Mouse (Mus musculus) liver, adult 2 months (tissue): ENCODE measurements around the gene Msx3. TPM values are rescaled to one million over a fixed set of nuclear protein-coding genes. Genes with fewer than 3 reads are reported as not detected.

Experiments used
- DNase-seq: peaks from one replicate; pipeline ENCODE4 v3.0.0-alpha.2; 2011; ENCODE audit warnings: low read depth, low spot score; ENCODE audit errors: extremely low read depth
- H3K27ac ChIP-seq: fragments of 200-500 bp; replicated peaks from 2 replicates; pipeline ENCODE4 v1.5.1; 2012; ENCODE audit warnings: low read depth, mild to moderate bottlenecking, control low read depth, inconsistent platforms, low read length; ENCODE audit not compliant: insufficient read depth
- H3K27me3 ChIP-seq: fragments of 200-500 bp; 2 replicates; pipeline ENCODE4 v1.6.1; 2012; ENCODE audit warnings: mild to moderate bottlenecking, moderate library complexity, low read length, inconsistent platforms; ENCODE audit not compliant: control insufficient read depth, insufficient read depth
- H3K36me3 ChIP-seq: fragments of 200-500 bp; 2 replicates; pipeline ENCODE4 v1.6.1; 2012; ENCODE audit warnings: low read length, inconsistent platforms; ENCODE audit not compliant: control insufficient read depth, insufficient read depth
- H3K4me1 ChIP-seq: fragments of 200-500 bp; 2 replicates; pipeline ENCODE4 v1.6.1; 2011; ENCODE audit warnings: low read length; ENCODE audit not compliant: control insufficient read depth, insufficient read depth
- H3K4me3 ChIP-seq: fragments of 200-500 bp; 2 replicates; pipeline ENCODE4 v1.5.1; 2011; ENCODE audit warnings: low read depth, mild to moderate bottlenecking, control low read depth, low read length, moderate library complexity; ENCODE audit not compliant: insufficient read depth
- H3K79me2 ChIP-seq: fragments of 200-500 bp; 2 replicates; pipeline ENCODE4 v1.6.1; 2012; ENCODE audit warnings: inconsistent platforms, mild to moderate bottlenecking, low read length, moderate library complexity; ENCODE audit not compliant: control insufficient read depth, insufficient read depth
- H3K9ac ChIP-seq: fragments of 200-500 bp; 2 replicates; pipeline ENCODE4 v1.6.1; 2012; ENCODE audit warnings: low read depth, mild to moderate bottlenecking, control low read depth, inconsistent platforms, low read length
- CTCF ChIP-seq: fragments of 200-500 bp; IDR thresholded peaks from 2 replicates; pipeline ENCODE4 v1.5.1; 2011; ENCODE audit warnings: low read depth, low read length, control low read depth
- POLR2A ChIP-seq: fragments of 200-500 bp; IDR thresholded peaks from 2 replicates; pipeline ENCODE4 v1.6.1; 2011; ENCODE audit warnings: low read length, control low read depth; ENCODE audit not compliant: insufficient read depth; ENCODE audit errors: extremely low read depth
- WGBS: fragments of 180-500 bp; shearing (Covaris S2); methylation state at CpG from one replicate; pipeline ENCODE4 v1.1.7; 2018; 5-methylcytosine and 5-hydroxymethylcytosine counted together
- polyA plus RNA-seq: library from polyadenylated mRNA; depleted of rRNA; stranded (reverse); fragments of >200 nt; gene quantifications from 2 replicates; pipeline ENCODE4 v1.2.3, GENCODE M21; 2012
- total RNA-seq: library from RNA; depleted of rRNA; stranded (reverse); fragments of >200 nt; gene quantifications from 2 replicates; pipeline ENCODE4 v1.2.3, GENCODE M21; 2014

Msx3 gene
- total and polyA plus RNA-seq, 2 experiments, result not detected

DNA sequence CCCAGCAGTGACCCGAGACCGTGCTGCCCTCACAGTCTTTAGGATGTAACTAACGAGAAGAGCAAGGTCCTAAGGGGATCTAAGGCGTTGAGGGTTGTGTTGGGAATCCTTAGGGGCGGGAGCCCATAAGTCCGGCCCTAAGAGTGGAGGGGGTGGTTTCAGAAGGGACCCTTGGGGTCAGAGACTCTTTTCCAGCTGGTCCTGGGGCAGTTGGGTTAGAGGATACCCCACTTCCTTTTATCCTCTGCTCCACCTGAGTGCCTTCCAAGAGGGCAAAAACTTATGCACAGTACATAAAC lies 12.9 kb upstream of the Msx3 start:
- Histone ChIP-seq H3K27ac (no peak overlapping the region), H3K36me3 (no peaks in the 10 kb centered on the region), H3K79me2 (no peaks in the 10 kb centered on the region), H3K4me3 (no peak overlapping the region), H3K9ac (no peak overlapping the region), H3K4me1 (no peaks in the 10 kb centered on the region), H3K27me3 (peaks cover 6% of the 10 kb centered on the region; the same call in 1 of the 2 replicates)
- 18% methylated on average over 6 of the region's 6 CpGs for WGBS
- TF ChIP-seq POLR2A (no peak), CTCF (no peak)
- DNase-seq, result no peak

DNA sequence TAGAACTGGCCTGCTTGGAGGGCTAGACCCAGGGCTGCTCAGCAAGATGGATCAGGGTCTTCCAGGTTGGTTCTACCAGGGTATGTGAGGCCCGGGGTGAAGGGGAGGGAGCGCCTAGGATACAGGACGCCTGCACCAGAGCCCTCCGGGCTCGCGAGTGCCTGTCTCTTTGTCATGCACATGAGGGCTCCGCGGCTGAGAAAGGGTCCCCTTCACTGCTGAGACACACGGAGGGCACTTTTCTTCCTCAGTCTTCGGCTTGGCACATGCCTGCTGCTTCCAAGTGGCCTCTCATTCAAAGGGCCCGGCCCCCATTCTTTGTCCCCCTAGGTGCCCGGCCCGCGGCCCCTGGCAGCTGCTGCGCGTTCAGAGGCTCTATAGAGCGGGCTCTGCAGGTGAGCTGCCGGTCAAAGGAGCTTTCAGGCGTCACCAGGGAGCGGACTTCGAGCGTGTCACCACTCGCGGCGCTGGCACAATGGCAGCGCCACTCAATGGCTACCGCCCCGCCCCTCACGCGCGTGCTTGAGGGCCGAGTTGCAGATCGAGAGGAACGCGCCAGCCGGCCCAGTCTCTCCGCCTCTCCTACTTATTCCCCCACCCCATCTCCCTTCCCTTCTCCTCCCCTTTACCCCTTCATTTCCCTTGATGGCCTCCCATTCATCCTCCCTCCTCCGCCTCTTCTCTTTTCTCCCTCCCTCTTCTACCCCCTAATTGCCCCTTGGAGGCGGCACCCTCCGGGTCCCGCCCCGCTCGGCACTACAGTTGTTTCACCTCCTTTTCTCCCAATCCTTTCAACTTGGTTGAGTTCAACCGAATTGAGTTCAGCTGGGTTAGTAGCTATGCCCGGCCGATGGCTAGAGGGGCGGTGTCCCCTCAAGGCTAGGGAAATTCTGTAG lies 12.3 kb upstream of the Msx3 start:
- Histone ChIP-seq H3K27me3 (peaks cover 6% of the 10 kb centered on the region; the same call in 1 of the 2 replicates), H3K9ac (no peak overlapping the region), H3K27ac (no peak overlapping the region), H3K4me3 (no peak overlapping the region; the same call in 1 of the 2 replicates), H3K36me3 (no peaks in the 10 kb centered on the region), H3K4me1 (no peaks in the 10 kb centered on the region), H3K79me2 (no peaks in the 10 kb centered on the region)
- 6% methylated on average over 47 of the region's 47 CpGs for WGBS
- no peak for DNase-seq
- TF ChIP-seq CTCF, result no peak
- TF ChIP-seq POLR2A, result no peak

DNA sequence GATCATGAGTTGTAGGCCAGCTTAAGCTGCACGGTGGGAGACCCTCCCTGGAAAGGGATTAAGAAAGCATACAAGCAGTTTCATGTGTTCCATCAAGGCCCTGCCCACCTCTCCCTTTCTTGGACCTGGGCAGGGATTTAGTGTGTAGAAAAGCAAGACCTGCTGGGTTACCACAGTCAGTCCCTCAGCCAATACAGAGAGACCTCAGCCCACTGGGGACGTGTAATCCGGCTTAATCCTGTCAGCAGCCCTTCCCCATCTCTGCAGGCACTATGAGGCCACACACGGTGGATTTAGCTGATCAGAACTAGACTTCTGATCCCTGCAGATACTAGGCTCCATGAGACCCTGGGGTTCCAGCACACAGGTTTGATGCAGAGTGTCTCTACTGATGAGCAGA lies 10.7 kb upstream of the Msx3 start:
- H3K4me1 ChIP-seq, result no peaks in the 10 kb centered on the region
- H3K79me2 ChIP-seq, result no peaks in the 10 kb centered on the region
- TF ChIP-seq CTCF, result no peak
- TF ChIP-seq POLR2A, result no peak
- H3K4me3 ChIP-seq, result no peak overlapping the region
- no peak overlapping the region for H3K9ac ChIP-seq
- no peak for DNase-seq
- 63% methylated on average over 4 of the region's 4 CpGs for WGBS
- peaks cover 6% of the 10 kb centered on the region; the same call in 1 of the 2 replicates for H3K27me3 ChIP-seq
- H3K36me3 ChIP-seq, result no peaks in the 10 kb centered on the region
- no peak overlapping the region for H3K27ac ChIP-seq

DNA sequence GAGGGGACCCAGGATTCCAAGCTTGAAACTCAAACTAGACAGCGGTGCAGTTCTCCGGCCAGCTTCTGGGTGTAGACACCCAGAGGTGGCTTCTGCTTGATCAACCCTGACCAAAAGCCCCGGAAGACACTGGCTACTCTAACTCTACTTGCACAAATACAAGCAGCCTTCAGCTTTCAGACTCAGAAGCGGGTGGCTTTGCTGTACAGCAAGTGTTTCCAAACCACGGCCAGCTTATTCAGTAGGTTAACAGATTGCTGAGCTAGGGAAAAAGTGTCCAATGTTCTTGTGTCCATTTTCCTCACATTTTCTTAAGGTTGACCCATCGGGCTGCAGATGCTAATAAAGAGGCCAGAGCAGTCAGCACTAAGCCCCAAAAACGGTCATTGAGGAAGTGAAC lies 9.6 kb upstream of the Msx3 start:
- no peaks in the 10 kb centered on the region for H3K36me3 ChIP-seq
- no peak overlapping the region for H3K9ac ChIP-seq
- H3K4me1 ChIP-seq, result no peaks in the 10 kb centered on the region
- WGBS, result 41% methylated on average over 7 of the region's 7 CpGs
- H3K27me3 ChIP-seq, result peaks cover 6% of the 10 kb centered on the region; the same call in 1 of the 2 replicates
- H3K79me2 ChIP-seq, result no peaks in the 10 kb centered on the region
- H3K27ac ChIP-seq, result no peak overlapping the region
- no peak for DNase-seq
- TF ChIP-seq CTCF (no peak), POLR2A (no peak)
- H3K4me3 ChIP-seq, result no peak overlapping the region

DNA sequence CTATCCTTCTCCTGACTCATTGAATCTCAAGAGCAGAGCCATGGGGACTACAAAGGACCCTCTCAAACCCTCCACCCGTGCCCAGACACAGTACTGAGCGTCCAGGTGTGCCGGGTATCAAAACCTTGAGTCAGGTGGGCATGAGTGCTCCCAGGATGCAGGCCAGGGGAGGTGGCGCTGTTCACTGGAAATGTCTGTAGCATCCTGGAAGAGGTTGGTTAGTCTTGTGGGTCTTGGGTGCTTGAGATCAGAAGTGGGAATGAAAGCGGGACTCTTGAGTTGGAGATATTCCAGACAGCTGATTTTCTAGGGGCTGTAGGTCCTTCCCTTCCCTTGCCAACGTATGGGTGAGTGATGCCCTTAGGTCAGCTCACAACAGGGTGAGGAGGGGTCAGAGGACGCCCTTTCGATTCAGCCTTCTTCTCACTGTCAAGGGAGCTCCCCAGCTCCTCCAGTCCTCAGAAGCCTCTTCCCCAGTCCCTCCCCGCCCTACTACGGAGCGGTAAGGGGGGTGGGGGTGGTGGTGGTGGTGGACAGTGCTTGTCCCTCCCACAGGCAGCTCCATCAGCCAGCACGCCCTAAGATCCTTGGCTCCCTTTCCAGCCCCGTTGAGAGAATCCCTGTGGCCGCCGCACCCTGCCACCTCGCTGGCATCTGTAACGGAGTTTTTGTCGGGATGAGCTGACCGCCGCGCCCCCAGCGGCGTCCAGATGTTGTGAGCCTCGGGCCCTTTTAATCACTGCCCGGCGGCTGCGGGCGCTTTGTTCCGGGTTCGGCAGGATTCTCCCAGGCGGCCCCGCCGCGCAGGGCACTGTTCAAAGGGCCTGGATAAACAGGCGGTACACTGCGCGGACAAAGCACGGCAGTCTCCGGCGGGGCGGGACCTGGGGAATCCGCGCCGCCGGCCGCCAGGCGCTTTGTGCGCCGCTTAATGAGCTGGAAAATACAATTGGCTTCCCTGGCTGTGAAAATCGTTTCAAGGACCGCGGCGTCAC lies 8.8 kb upstream of the Msx3 start:
- Histone ChIP-seq H3K27ac (no peak overlapping the region), H3K9ac (0 out of 2 replicates have a peak overlapping the region, but pooled peaks have one; percentile 6), H3K36me3 (no peaks in the 10 kb centered on the region), H3K79me2 (no peaks in the 10 kb centered on the region), H3K27me3 (peaks cover 6% of the 10 kb centered on the region; the same call in 1 of the 2 replicates), H3K4me1 (no peaks in the 10 kb centered on the region), H3K4me3 (peak overlapping the region; percentile 9; the same call in 1 of the 2 replicates)
- 6% methylated on average over 53 of the region's 53 CpGs for WGBS
- TF ChIP-seq CTCF (no peak), POLR2A (no peak)
- no peak for DNase-seq
